Mouse (Mus musculus) MEL (cell line): ENCODE data around the gene Gmfg. TPM values are rescaled to one million over a fixed set of nuclear protein-coding genes. Genes with fewer than 3 reads are reported as not detected.

Experiments used
- DNase-seq: peaks from one replicate; pipeline ENCODE4 v3.0.0; 2011; ENCODE audit warnings: low read depth, low spot score
- H3K27ac ChIP-seq: 2 replicates; pipeline ENCODE4 v1.5.1; 2012; ENCODE audit warnings: low read depth, mild to moderate bottlenecking, control low read depth, low read length, moderate library complexity; ENCODE audit not compliant: control insufficient read depth
- H3K27me3 ChIP-seq, 2 experiments: fragments of 150-350 bp in 1 of 2; sonication (generic) in 1 of 2; 2 replicates each; pipeline ENCODE4 v1.6.1; 2012; ENCODE audit warnings: low read length in 2 of 2, mild to moderate bottlenecking in 2 of 2, improper control_type of control experiment in 1 of 2, moderate library complexity in 1 of 2; ENCODE audit not compliant: insufficient read depth in 2 of 2, control insufficient read depth in 1 of 2
- H3K36me3 ChIP-seq, 2 experiments: 2 replicates each; pipeline ENCODE4 v1.6.1; 2012 to 2014; ENCODE audit warnings: low read length in 2 of 2, improper control_type of control experiment in 1 of 2, inconsistent platforms in 1 of 2, mild to moderate bottlenecking in 1 of 2; ENCODE audit not compliant: insufficient read depth in 2 of 2, control insufficient read depth in 1 of 2
- H3K4me1 ChIP-seq, 2 experiments: fragments of 150-350 bp in 1 of 2; sonication (generic) in 1 of 2; 2 replicates each; pipeline ENCODE4 v1.6.1; 2012; ENCODE audit warnings: low read length in 2 of 2, improper control_type of control experiment in 1 of 2, mild to moderate bottlenecking in 1 of 2; ENCODE audit not compliant: insufficient read depth in 2 of 2, control insufficient read depth in 1 of 2
- H3K4me3 ChIP-seq, 2 experiments: fragments of 150-350 bp in 1 of 2; sonication (generic) in 1 of 2; 2 replicates each; pipeline ENCODE4 v1.5.1; 2012; ENCODE audit warnings: low read depth in 2 of 2, low read length in 2 of 2, mild to moderate bottlenecking in 2 of 2, moderate library complexity in 2 of 2, control low read depth in 1 of 2, improper control_type of control experiment in 1 of 2; ENCODE audit not compliant: control insufficient read depth in 1 of 2, insufficient read depth in 1 of 2
- H3K79me2 ChIP-seq: 2 replicates; pipeline ENCODE4 v1.6.1; 2012; ENCODE audit warnings: mild to moderate bottlenecking, low read length, moderate library complexity; ENCODE audit not compliant: control insufficient read depth, poor library complexity, insufficient read depth
- H3K9ac ChIP-seq: 2 replicates; pipeline ENCODE4 v1.6.1; 2012; ENCODE audit warnings: low read depth, mild to moderate bottlenecking, control low read depth, low read length, moderate library complexity; ENCODE audit not compliant: control insufficient read depth, poor library complexity, severe bottlenecking
- H3K9me3 ChIP-seq: fragments of 150-350 bp; sonication (generic); replicated peaks from 2 replicates; pipeline ENCODE4 v1.6.1; 2012; ENCODE audit warnings: mild to moderate bottlenecking, low read length, improper control_type of control experiment, moderate library complexity; ENCODE audit not compliant: insufficient read depth
- BHLHE40 ChIP-seq: IDR thresholded peaks from 2 replicates; pipeline ENCODE4 v1.6.1; 2012; ENCODE audit warnings: low read depth, mild to moderate bottlenecking, inconsistent platforms, low read length, improper control_type of control experiment, borderline replicate concordance
- CHD1 ChIP-seq: IDR thresholded peaks from 2 replicates; pipeline ENCODE4 v1.6.1; 2012; ENCODE audit warnings: low read depth, mild to moderate bottlenecking, inconsistent platforms, low read length, improper control_type of control experiment
- CTCF ChIP-seq, 3 experiments: IDR thresholded peaks in 2 of 3; conservative IDR thresholded peaks in 1 of 3; 2 replicates each; pipeline ENCODE4 v1.5.1; 2011 to 2012; ENCODE audit warnings: low read length in 3 of 3, low read depth in 2 of 3, mild to moderate bottlenecking in 2 of 3, improper control_type of control experiment in 1 of 3, inconsistent platforms in 1 of 3, mixed read lengths in 1 of 3, moderate library complexity in 1 of 3; ENCODE audit not compliant: control insufficient read depth in 1 of 3, insufficient read depth in 1 of 3, poor library complexity in 1 of 3, severe bottlenecking in 1 of 3
- EP300 ChIP-seq, 2 experiments: IDR thresholded peaks; 2 replicates each; pipeline ENCODE4 v1.6.1; 2011; ENCODE audit warnings: improper control_type of control experiment in 2 of 2, low read length in 2 of 2, low read depth in 1 of 2, mild to moderate bottlenecking in 1 of 2
- GABPA ChIP-seq: IDR thresholded peaks from 2 replicates; pipeline ENCODE4 v1.6.1; 2012; ENCODE audit warnings: low read depth, mild to moderate bottlenecking, inconsistent platforms, low read length, improper control_type of control experiment, moderate library complexity
- GATA1 ChIP-seq: IDR thresholded peaks from 2 replicates; pipeline ENCODE4 v1.6.1; 2011; ENCODE audit warnings: low read depth, low read length, improper control_type of control experiment
- KAT2A ChIP-seq: conservative IDR thresholded peaks from 2 replicates; pipeline ENCODE4 v1.6.1; 2012; ENCODE audit warnings: low read depth, low read length, improper control_type of control experiment, inconsistent platforms
- MAFK ChIP-seq: IDR thresholded peaks from 2 replicates; pipeline ENCODE4 v1.6.1; 2011; ENCODE audit warnings: low read depth, mild to moderate bottlenecking, low read length, improper control_type of control experiment, borderline replicate concordance
- MAX ChIP-seq: IDR thresholded peaks from 2 replicates; pipeline ENCODE4 v1.6.1; 2011; ENCODE audit warnings: low read length, improper control_type of control experiment
- MAZ ChIP-seq: IDR thresholded peaks from 2 replicates; pipeline ENCODE4 v1.6.1; 2012; ENCODE audit warnings: low read depth, mild to moderate bottlenecking, inconsistent platforms, low read length, improper control_type of control experiment
- MEF2A ChIP-seq: IDR thresholded peaks from 2 replicates; pipeline ENCODE4 v1.6.1; 2014; ENCODE audit warnings: low read depth, mild to moderate bottlenecking, inconsistent platforms, low read length, improper control_type of control experiment; ENCODE audit not compliant: poor library complexity, insufficient replicate concordance, severe bottlenecking; ENCODE audit errors: extremely low read depth
- MYB ChIP-seq: IDR thresholded peaks from 2 replicates; pipeline ENCODE4 v1.6.1; 2011; ENCODE audit warnings: mild to moderate bottlenecking, low read depth, low read length, improper control_type of control experiment
- NELFE ChIP-seq: IDR thresholded peaks from 2 replicates; pipeline ENCODE4 v1.6.1; 2011; ENCODE audit warnings: low read depth, low read length, improper control_type of control experiment
- POLR2A ChIP-seq, 2 experiments: IDR thresholded peaks; 2 replicates each; pipeline ENCODE4 v1.6.1; 2011 to 2012; ENCODE audit warnings: low read length in 2 of 2, mild to moderate bottlenecking in 2 of 2, control low read depth in 1 of 2, improper control_type of control experiment in 1 of 2, low read depth in 1 of 2, moderate library complexity in 1 of 2; ENCODE audit not compliant: control insufficient read depth in 1 of 2, insufficient read depth in 1 of 2, poor library complexity in 1 of 2
- POLR2AphosphoS2 ChIP-seq: IDR thresholded peaks from 2 replicates; pipeline ENCODE4 v1.6.1; 2011; ENCODE audit warnings: low read length, improper control_type of control experiment
- SMC3 ChIP-seq: IDR thresholded peaks from 2 replicates; pipeline ENCODE4 v1.6.1; 2011; ENCODE audit warnings: low read depth, low read length, improper control_type of control experiment
- TBP ChIP-seq: IDR thresholded peaks from 2 replicates; pipeline ENCODE4 v1.8.0; 2011; ENCODE audit warnings: low read depth, low read length, improper control_type of control experiment
- TCF12 ChIP-seq: IDR thresholded peaks from 2 replicates; pipeline ENCODE4 v1.6.1; 2014; ENCODE audit warnings: low read depth, mild to moderate bottlenecking, inconsistent platforms, low read length, improper control_type of control experiment, moderate library complexity
- UBTF ChIP-seq: IDR thresholded peaks from 2 replicates; pipeline ENCODE4 v1.6.1; 2012; ENCODE audit warnings: low read depth, mild to moderate bottlenecking, inconsistent platforms, low read length, improper control_type of control experiment, moderate library complexity, borderline replicate concordance; ENCODE audit not compliant: insufficient read depth
- USF1 ChIP-seq: IDR thresholded peaks from 2 replicates; pipeline ENCODE4 v1.6.1; 2014; ENCODE audit warnings: low read depth, mild to moderate bottlenecking, inconsistent platforms, low read length, improper control_type of control experiment, moderate library complexity
- USF2 ChIP-seq, 2 experiments: IDR thresholded peaks; 2 replicates each; pipeline ENCODE4 v1.6.1; 2011 to 2012; ENCODE audit warnings: improper control_type of control experiment in 2 of 2, low read length in 2 of 2, borderline replicate concordance in 1 of 2, inconsistent platforms in 1 of 2, low read depth in 1 of 2, mild to moderate bottlenecking in 1 of 2; ENCODE audit not compliant: insufficient read depth in 1 of 2
- ZMIZ1 ChIP-seq: IDR thresholded peaks from 2 replicates; pipeline ENCODE4 v1.6.1; 2012; ENCODE audit warnings: low read depth, mild to moderate bottlenecking, inconsistent platforms, low read length, improper control_type of control experiment, moderate library complexity
- ZNF384 ChIP-seq: IDR thresholded peaks from 2 replicates; pipeline ENCODE4 v1.6.1; 2012; ENCODE audit warnings: low read depth, mild to moderate bottlenecking, inconsistent platforms, low read length, improper control_type of control experiment
- polyA plus RNA-seq, 2 experiments: library from polyadenylated mRNA; stranded (reverse) in 1 of 2; unstranded in 1 of 2; fragments of >175 nt in 1 of 2; fragments of >200 nt in 1 of 2; gene quantifications; 2 replicates each; pipeline versions ENCODE4 v1.2.1 to v1.2.4; 2012; ENCODE audit warnings: low replicate concordance in 2 of 2, low read depth in 1 of 2; ENCODE audit not compliant: insufficient read length in 2 of 2, insufficient read depth in 1 of 2, missing spikeins in 1 of 2
- total RNA-seq: library from RNA; depleted of rRNA; stranded (reverse); fragments of 300-350 nt; gene quantifications from 2 replicates; pipeline ENCODE4 v1.2.3, GENCODE M21; 2012

Gene Gmfg
- total and polyA plus RNA-seq, 3 experiments = 25.0 to 31.2 TPM; not detected in 1

DNA sequence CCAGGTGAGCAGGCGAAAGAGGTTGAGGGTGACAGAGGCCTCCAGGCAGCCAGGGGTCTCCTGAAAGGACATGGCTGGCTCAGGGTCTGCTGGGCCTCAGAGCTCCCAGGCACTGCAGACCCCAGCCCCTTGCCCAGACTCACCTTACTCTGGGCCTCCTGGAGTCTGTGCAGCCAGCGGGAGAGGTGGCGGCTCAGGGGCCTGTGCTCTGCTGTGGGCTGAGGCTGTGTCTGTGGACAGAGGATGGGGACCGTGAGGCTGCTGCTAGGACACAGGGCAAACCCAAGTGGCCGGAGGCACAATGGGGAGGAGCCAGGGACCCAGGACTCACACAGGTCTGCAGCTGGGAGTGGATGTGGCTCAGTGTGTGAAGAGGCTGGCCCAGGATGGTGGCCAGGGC lies 40.1 kb downstream of the Gmfg start:
- H3K9me3 ChIP-seq = no peaks in the 10 kb centered on the region
- H3K27ac ChIP-seq = no peak overlapping the region
- H3K27me3 ChIP-seq = no peaks in the 10 kb centered on the region
- no peak overlapping the region for H3K4me3 ChIP-seq
- H3K9ac ChIP-seq = no peak overlapping the region
- DNase-seq = no peak
- TF ChIP-seq SMC3 (no peak), MYB (no peak), GABPA (no peak), POLR2A (IDR thresholded peaks at IDR 0.05; ENCODE audit: control insufficient read depth in 1 of 2, insufficient read depth in 1 of 2, low read depth in 1 of 2, low read length in 2 of 2, poor library complexity in 1 of 2) (no peak), POLR2AphosphoS2 (no peak), BHLHE40 (no peak), MEF2A (no peak), GATA1 (no peak), USF1 (no peak), CHD1 (no peak), MAFK (no peak)
- no peaks in the 10 kb centered on the region for H3K79me2 ChIP-seq
- no peaks in the 10 kb centered on the region for H3K4me1 ChIP-seq
- no peaks in the 10 kb centered on the region for H3K36me3 ChIP-seq

DNA sequence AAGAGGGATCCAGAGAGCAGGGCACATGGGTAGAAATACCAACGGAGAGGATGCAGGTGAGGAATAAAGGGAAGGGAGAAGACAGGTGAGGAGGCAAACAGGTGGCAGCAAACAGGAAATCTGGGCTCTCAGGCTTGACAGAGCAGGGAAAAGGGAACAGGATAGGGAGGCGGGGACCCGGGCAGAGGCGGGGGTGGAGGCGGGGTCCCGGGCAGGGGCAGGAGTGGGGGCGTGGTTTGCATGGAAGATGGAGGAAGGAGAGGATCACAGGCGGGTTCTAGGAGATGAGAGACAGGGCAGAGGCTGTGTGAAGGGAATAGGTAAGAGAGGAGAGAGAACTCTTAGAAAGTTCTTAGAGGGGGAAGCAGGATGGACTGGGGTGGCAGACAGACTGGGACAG lies 41.6 kb downstream of the Gmfg start:
- H3K27me3 ChIP-seq = no peaks in the 10 kb centered on the region
- H3K79me2 ChIP-seq = no peaks in the 10 kb centered on the region
- no peak overlapping the region for H3K9ac ChIP-seq
- no peak overlapping the region for H3K4me3 ChIP-seq
- TF ChIP-seq TCF12 = no peak
- no peak for TF ChIP-seq CHD1
- TF ChIP-seq ZNF384 = no peak
- TF ChIP-seq CTCF (IDR thresholded peaks at IDR 0.05 in 2 of 3, conservative IDR thresholded peaks at IDR 0.05 in 1 of 3; ENCODE audit: control insufficient read depth in 1 of 3, insufficient read depth in 1 of 3, low read depth in 2 of 3, low read length in 3 of 3, poor library complexity in 1 of 3, severe bottlenecking in 1 of 3) = no peak
- no peak for TF ChIP-seq NELFE
- TF ChIP-seq EP300 (IDR thresholded peaks at IDR 0.05; ENCODE audit: low read depth in 1 of 2, low read length in 2 of 2) = no peak
- TF ChIP-seq KAT2A = no peak
- TF ChIP-seq SMC3 = no peak
- no peak for TF ChIP-seq TBP
- TF ChIP-seq ZMIZ1 = no peak
- no peak for TF ChIP-seq MAX
- TF ChIP-seq MAZ = no peak
- no peak for TF ChIP-seq UBTF
- no peak for TF ChIP-seq MAFK
- no peak for TF ChIP-seq USF2 (IDR thresholded peaks at IDR 0.05; ENCODE audit: borderline replicate concordance in 1 of 2, insufficient read depth in 1 of 2, low read depth in 1 of 2, low read length in 2 of 2)
- no peaks in the 10 kb centered on the region for H3K4me1 ChIP-seq
- H3K27ac ChIP-seq = no peak overlapping the region
- no peaks in the 10 kb centered on the region for H3K36me3 ChIP-seq
- peak; percentile 20 for DNase-seq
- H3K9me3 ChIP-seq = no peaks in the 10 kb centered on the region
